Mouse (Mus musculus) CD4-positive, CD25-positive, alpha-beta regulatory T cell, adult 9 weeks (primary cell): ENCODE measurements around the gene Inhbc. TPM values are rescaled to one million over a fixed set of nuclear protein-coding genes. Genes with fewer than 3 reads are reported as not detected.

Experiments
- polyA plus RNA-seq: library from polyadenylated mRNA; unstranded; fragments of 100-300 nt; shearing (Covaris generic); gene quantifications from one replicate; pipeline ENCODE4 v1.2.1, GENCODE M21; 2017

The Inhbc gene
- polyA plus RNA-seq = not detected

GRCm38 (mm10) chr10:127369834-127370820 is at the start of gene Inhbc:
Inhbc (minus strand) TSS chr10:127370431.

GRCm38 (mm10) chr10:127380251-127380691 is 10.0 kb upstream of the Inhbc start, which contains the start of gene R3hdm2:
R3hdm2 (plus strand) TSS chr10:127380327.

GRCm38 (mm10) chr10:127353909-127354895 is 16.0 kb downstream of the Inhbc start, which contains the start of gene Inhbe:
Inhbe (minus strand) TSS chr10:127354411.

GRCm38 (mm10) chr10:127341891-127342639 is 28.2 kb downstream of the Inhbc start, which contains the start of gene Gli1:
Gli1 (minus strand) TSS chr10:127341974.

GRCm38 (mm10) chr10:127321621-127322020 is 48.6 kb downstream of the Inhbc start, which contains the start of gene Arhgap9:
Arhgap9 (plus strand) TSS chr10:127321964.

GRCm38 (mm10) chr10:127311476-127312355 is 58.5 kb downstream of the Inhbc start, which contains the start of gene Mars:
Mars (minus strand) TSS chr10:127311786.

Other genes with a start within 250 kb of the Inhbc start
- 205 TPM for gene Os9, start 249.3 kb downstream of the Inhbc start, polyA plus RNA-seq
- 571 TPM for gene B4galnt1, start 205.2 kb downstream of the Inhbc start, polyA plus RNA-seq
- gene Slc26a10, start 189.8 kb downstream of the Inhbc start, polyA plus RNA-seq = 7.1 TPM
- gene Arhgef25, start 180.3 kb downstream of the Inhbc start, polyA plus RNA-seq = not detected
- gene Dtx3, start 174.7 kb downstream of the Inhbc start, polyA plus RNA-seq = 130 TPM
- 45.1 TPM for gene Pip4k2c, start 158.8 kb downstream of the Inhbc start, polyA plus RNA-seq
- 0.45 TPM for gene Kif5a, start 107.1 kb downstream of the Inhbc start, polyA plus RNA-seq
- 136 TPM for gene Dctn2, start 104.1 kb downstream of the Inhbc start, polyA plus RNA-seq
- 8.3 TPM for gene Mbd6, start 81.4 kb downstream of the Inhbc start, polyA plus RNA-seq
- gene Mars, start 58.6 kb downstream of the Inhbc start, polyA plus RNA-seq = 86.1 TPM
- gene Arhgap9, start 48.5 kb downstream of the Inhbc start, polyA plus RNA-seq = 101 TPM
- 0.42 TPM for gene Gli1, start 28.5 kb downstream of the Inhbc start, polyA plus RNA-seq
- not detected for gene Inhbe, start 16.0 kb downstream of the Inhbc start, polyA plus RNA-seq
- 11.4 TPM for gene R3hdm2, start 9.9 kb upstream of the Inhbc start, polyA plus RNA-seq
- 0.47 TPM for gene Stac3, start 131.3 kb upstream of the Inhbc start, polyA plus RNA-seq
- not detected for gene Ndufa4l2, start 144.5 kb upstream of the Inhbc start, polyA plus RNA-seq
- 106 TPM for gene Shmt2, start 152.0 kb upstream of the Inhbc start, polyA plus RNA-seq
- gene Nxph4, start 164.1 kb upstream of the Inhbc start, polyA plus RNA-seq = not detected